Mouse (Mus musculus) telencephalon, adult 2 months (tissue): Measurements from ENCODE around the gene Olfr1404.
"Not testable (repeated sequence)": the region's sequence is repeated elsewhere in the genome, so short reads cannot be mapped to it uniquely, and the experiment has no call there.

ENCODE experiments used
- DNase-seq: peaks from one replicate; pipeline ENCODE4 v3.0.0-alpha.2; 2011; ENCODE audit warnings: low read depth, low spot score

Gene Olfr1404

DNA sequence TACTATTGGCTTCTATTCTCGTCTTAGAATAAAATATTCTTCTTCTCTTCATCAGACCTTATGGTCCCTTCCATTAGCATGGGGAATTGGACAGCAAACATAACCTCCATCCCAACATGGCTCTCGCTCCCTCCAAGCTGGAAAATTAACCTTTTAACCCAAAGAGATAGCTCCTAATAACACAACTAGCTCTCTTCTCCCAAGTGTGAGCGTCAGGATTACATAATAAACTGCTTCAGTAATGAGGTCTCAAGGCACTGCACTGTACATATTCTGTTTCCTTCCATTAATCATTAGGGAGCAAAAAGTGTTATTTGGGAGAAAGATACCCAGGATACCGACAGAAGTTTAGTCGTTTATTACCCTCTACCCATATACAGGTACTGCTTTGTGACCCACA is at the start of gene Olfr1404:
Gene Olfr1404 (plus strand): TSS at position 301 of the 400 bp plus-strand sequence.
- DNase-seq = no peak

DNA sequence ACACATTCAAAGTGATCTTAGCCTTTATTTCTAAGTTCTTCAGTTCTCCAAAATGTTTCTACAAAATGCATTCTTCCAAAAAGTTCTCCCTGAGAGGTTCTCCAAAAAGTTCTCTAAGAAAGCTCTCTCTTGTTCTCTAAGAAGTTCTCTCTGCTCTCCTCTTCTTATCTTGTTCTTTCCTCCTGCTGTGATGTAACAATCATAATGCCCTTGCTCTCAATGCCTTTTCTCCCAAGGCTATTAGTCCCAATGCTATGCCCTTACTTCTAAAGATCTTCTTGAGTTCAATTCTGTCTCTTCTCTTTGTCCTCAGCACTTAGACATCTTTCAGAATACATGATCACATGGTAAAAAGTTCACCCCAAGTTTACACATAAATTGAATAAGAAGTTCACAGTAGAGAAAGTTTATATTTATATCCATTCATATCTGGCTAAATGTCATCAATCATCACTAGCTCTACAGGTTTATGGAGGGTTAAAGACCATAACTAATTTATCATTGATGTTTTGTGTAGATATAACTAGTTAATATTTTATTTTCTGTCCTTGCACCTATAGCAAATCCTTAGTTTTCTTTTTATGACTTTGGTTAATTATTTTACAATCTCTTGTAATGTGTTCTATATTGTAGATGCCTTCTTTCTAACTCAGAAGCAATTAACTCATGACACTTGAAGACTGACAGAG is 37.9 kb upstream of the Olfr1404 start:
- DNase-seq = no peak

DNA sequence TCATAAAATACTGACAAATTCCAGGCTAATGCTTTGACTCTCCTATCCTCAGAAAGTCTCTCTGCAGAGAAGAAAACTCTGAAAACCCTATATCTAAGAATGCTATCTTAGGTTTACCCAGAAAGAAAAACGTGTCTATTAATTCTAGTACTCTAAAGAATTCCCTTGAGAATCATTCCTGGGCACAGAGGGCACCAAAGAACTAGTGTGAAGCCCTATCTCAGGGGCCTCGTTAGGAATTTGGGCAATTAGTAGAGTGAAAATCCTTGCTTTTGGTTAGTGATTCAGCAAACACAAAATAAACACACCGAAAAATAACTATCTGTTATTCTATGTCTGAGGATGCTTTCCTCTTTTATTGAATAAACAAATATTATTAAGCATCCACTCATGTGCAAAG is 21.7 kb upstream of the Olfr1404 start, which contains the start of gene Olfr1406:
Gene Olfr1406 (minus strand): TSS at position 101 of the 400 bp plus-strand sequence.
- no peak for DNase-seq

DNA sequence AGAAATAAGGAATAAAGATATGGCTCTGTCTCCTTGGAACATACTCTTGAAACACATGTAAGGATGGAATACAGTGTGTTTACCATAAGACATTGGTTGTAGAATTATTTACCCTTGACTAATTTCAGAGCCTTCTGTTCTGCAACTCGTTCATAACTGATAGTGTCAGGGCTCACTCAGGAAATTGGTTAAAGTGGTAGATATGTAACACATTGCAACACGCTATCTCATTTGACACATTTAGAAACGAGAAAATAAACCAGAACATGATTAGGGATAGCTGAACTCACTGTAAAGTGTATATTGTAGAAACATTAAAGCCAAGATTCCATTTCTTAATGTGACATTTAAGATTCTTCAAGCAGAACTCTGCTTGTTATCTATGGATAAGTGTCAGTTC is 20.1 kb upstream of the Olfr1404 start:
- DNase-seq = no peak

DNA sequence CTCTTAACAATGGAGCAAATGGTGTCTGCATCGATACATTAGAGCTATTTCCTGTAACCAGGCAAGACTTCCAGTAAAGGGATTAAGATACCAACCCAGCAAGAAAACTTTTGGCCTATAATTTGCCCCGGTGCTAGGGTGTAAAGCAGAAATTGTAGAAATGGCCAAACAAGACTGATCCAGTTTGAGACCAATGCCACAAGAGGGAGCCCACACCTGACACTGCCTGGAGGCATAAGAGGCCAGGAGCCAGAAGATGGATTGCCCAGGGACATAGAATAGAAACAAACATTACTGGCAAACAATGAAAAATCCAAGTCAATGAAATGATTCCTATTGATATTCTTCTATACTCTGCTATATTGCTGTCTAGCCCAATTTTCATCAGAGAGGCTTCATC is 15.8 kb upstream of the Olfr1404 start:
- DNase-seq = no peak

DNA sequence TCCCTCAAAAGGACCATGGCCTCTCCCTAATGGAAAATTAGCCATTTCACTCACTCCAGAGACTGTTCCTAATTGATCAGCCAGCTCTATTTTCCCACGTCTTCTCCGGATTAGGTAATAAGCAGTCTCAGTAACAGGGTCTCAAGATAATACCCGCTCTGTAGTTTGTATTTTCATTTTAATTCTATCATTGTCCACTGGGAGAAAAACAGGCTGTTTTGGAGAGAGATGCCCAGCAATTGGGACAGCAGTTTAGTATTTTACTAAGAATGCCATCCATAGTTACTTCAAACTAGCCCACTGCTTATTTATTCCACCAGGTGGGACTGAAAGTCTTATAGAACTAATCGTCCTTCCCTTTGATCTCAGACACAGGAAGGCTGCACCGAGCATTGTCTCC is 14.7 kb upstream of the Olfr1404 start, which contains the start of gene Olfr218:
Gene Olfr218 (plus strand): TSS at position 301 of the 400 bp plus-strand sequence.
- DNase-seq = no peak

DNA sequence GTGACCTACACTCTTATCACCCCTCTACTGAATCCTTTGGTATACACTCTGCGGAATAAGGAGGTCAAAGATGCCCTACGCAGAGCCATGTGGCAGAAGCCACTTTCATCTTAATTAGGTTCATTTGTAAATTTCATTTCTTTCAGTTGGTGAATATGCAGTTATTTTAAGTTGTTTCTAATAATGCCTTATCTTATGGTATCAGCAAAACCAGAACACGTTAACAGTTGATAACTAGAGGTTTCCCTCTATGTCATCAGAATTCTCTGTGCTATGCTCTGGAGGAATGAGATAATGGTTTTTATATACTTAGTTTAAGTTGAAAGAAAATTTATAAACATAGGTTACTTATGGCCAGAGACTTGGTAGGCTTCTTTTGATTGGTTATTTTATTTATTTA is 4.3 kb downstream of the Olfr1404 start:
- no peak for DNase-seq

DNA sequence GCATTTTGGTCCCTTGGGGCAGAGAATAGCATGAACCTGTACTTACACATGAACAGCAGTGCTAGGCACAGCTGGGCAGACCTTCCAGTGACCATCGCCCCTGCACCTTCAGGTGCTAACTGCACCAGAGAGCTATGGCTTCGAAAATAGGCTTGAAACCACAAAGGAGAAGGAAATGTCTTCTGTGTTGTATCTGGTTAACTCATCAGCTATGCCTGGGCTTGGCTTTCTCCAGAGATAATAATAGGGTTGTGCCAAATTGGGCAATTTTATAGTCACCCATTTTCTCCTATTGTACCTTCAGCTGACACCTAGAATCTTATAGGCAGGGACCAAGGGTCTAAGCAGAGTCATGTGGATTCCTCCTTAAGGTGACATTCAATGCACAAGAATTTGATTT is 14.9 kb downstream of the Olfr1404 start, which contains the start of gene Fcer1a:
Gene Fcer1a (minus strand): TSS at position 134 of the 400 bp plus-strand sequence.
- no peak for DNase-seq

DNA sequence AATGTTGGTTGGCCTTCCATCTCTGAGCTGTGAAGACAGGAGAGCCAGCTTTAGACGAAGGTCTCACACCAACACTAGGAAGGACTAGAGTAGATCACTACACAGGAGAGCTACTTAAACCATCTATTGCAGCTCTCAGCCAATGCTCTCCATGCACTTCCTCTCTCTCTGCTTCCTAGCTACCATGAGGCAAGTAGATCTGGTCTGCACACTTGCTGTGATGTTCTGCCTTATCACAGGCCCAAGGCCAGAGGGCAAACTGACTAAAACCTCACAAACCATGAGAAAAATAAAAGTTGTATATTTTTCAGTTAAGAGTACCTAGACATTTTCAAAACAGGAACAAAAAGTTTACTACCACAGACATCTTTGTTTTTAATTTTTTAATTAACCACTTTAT is 24.8 kb downstream of the Olfr1404 start:
- not testable (repeated sequence) for DNase-seq

DNA sequence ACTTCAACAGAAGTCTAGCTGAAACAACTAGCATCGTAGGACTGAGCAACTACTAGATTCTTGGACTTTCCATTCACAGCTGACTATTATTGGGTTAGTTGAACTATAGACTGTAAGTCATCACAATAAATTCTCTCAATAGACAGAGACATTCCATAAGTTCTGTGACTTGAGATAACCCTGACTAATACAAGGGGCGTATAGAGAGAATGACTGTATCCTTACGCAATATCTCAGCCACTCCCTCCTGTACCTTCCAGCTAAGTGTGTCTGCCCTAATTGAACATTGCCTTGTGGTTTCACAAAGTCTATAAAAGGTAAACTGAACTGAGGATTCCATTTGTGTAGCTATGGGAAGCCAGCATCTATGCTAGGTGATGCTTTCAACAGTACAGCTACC is 37.7 kb downstream of the Olfr1404 start:
- DNase-seq = no peak

DNA sequence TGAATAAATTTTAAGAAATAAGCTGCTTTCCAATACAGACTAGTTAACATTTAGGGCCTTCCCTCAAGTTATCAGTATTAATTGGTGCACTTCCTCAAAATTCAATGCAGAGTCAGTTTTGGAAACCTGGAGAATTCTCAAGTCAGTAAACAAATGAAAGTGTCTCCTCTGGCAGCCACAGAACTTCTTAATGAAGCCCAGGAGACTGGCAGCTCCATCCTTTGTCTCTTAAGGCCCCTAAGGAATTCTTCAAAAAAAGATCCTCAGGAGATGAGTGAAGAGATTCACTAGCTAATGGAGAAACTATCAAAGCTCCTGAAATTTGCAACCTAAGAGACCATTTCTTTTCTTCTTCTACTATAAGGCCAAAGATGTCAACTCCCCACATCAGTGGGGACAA is 53.5 kb downstream of the Olfr1404 start, which contains the start of gene Olfr418:
Gene Olfr418 (plus strand): TSS at position 301 of the 400 bp plus-strand sequence.
- DNase-seq = no peak
